Mouse (Mus musculus): Measurements from ENCODE around the gene Slc12a3.

DNA sequence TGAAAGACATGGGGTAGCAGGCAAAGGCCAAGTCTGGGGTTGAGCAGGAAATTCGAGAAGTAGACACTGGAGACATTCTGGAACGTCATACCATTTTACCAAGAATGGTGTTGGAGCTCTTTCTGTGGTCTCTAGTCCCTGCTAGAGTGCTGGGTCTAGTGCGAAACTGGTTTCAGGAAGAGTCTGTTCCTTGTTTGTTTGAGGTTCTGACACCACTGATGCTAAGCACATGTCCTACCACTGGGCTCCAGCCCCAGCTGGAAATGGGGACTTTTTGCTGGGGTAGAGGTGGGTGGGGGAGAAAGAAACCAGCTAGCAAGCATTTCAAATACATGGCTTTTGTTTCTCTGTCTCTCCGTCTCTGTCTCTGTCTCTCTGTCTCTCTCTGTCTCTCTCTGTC lies 48.0 kb downstream of the Slc12a3 start:
- TF ChIP-seq CTCF (conservative IDR thresholded peaks at IDR 0.05; ENCODE audit: insufficient read depth, insufficient read length, low read depth, low read length) (no peak), POLR2A (IDR thresholded peaks at IDR 0.05; ENCODE audit: low read depth, low read length) (no peak)

Measured in kidney, adult 2 months (tissue).